ENCODE assay signal across 21 mouse cellular contexts in the genomic region with DNA sequence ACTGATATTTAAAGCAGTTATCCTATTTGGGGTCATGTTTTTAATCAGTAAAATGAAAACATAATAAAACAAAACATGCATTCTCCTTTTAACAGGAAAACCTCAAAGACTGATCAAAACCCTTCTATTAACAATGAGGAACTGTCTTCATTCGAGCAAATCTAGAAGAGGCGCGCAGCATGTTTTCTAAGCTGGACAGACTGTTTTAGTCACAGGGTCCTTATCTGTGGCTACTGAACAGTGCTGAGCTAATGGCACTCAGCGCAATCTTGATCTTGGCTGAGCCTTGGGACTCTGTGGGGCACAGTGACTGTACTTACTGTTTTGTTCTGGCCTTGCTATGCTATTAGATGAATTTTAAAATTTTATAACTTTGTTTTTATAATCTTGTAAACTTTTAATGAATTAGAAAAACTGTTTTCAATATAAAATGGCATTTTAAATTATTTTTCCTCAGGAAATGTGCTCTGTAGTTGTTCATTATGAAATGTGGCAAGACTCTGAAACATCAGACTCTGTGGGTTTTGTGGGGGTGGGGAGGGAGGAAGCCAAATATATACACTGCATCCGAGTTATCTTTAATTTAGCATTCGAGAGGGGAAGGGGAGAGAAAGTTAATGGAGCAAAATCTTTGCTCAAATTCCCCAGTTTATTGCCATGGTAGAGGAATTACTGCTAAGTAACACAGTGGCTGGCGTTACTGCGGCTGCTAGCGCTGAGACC. TPM values are rescaled to one million over a fixed set of nuclear protein-coding genes. Genes with fewer than 3 reads are reported as not detected.
DNase-seq lines count a peak whose midpoint lies in the region; ATAC-seq and TF ChIP-seq lines count a peak whose summit lies in the region.
"Had no signal": no experiment of that assay in that cellular context is flagged by ENCODE, and none has a peak within 500 bp of the region (broad histone marks: within the 10 kb centered on the region; RNA-seq: fewer than 3 reads in every experiment).

No protein-coding gene starts in this region.

- ATAC-seq in frontal cortex, adult (ENCODE audit: low TSS enrichment): 0 out of 2 replicates have a peak, but pooled peaks have one; percentile 26
- ATAC-seq in hematopoietic stem cell, adult 5-6 weeks (replicated peaks in 1 of 2; ENCODE audit: insufficient read depth in 1 of 2, low FRiP score in 2 of 2, low TSS enrichment in 1 of 2, low read depth in 1 of 2, poor library complexity in 2 of 2, severe bottlenecking in 2 of 2): peak; percentile 39 to 43; a peak in 1 of 4 replicates
- ATAC-seq: forebrain, embryonic 14.5 days; intestine, postnatal 0 days had no signal

- H3K4me3 ChIP-seq in left cerebral cortex, adult 2 months: no peak overlapping the region
- peak overlapping the region; percentile 53 for H3K4me3 ChIP-seq in megakaryocyte, embryonic 14.5 days (replicated peaks)
- H3K4me3 ChIP-seq: stomach, embryonic 15.5 days had no signal

- no peak for TF ChIP-seq CTCF in left cerebral cortex, adult 2 months (IDR thresholded peaks at IDR 0.05)

- no peaks in the 10 kb centered on the region for H3K27me3 ChIP-seq in megakaryocyte, embryonic 14.5 days (replicated peaks)
- H3K27me3 ChIP-seq: stomach, embryonic 15.5 days had no signal

- H3K9me3 ChIP-seq in megakaryocyte, embryonic 14.5 days: no peaks in the 10 kb centered on the region
- H3K9me3 ChIP-seq: stomach, embryonic 15.5 days had no signal

- DNase-seq in frontal cortex, postnatal 25 days (ENCODE audit: low spot score in 2 of 2): no peak
- DNase-seq in left cerebral cortex, adult 2 months (ENCODE audit: extremely low spot score in 1 of 2, low spot score in 2 of 2): no peak
- no peak for DNase-seq in left cerebral cortex, postnatal 10 days (ENCODE audit: extremely low spot score in 1 of 2, low spot score in 2 of 2)
- no peak for DNase-seq in retina, postnatal 1 day
- no peak for DNase-seq in layer of hippocampus, adult 9-11 months
- DNase-seq: adrenal gland, adult 8-10 months; cerebellum, postnatal 25 days; gastrocnemius, postnatal 10 days; kidney, postnatal 25 days; lung, postnatal 14 days; midbrain, embryonic 14.5 days; right cerebral cortex, postnatal 4 days; thymus, postnatal 36 days had no signal

- peaks cover 74% of the 10 kb centered on the region for H3K36me3 ChIP-seq in megakaryocyte, embryonic 14.5 days (replicated peaks; ENCODE audit: low read length)

- intact Hi-C loops in left cerebral cortex, adult 2 months (cut with DNase I): no loop called here
- intact Hi-C loops in left cerebral cortex, postnatal 10 days (cut with DNase I): no loop called here

- peaks cover 45% of the 10 kb centered on the region for H3K4me1 ChIP-seq in megakaryocyte, embryonic 14.5 days
- H3K4me1 ChIP-seq: stomach, embryonic 15.5 days had no signal

- peak overlapping the region; percentile 48; the same call in 1 of the 2 replicates for H3K27ac ChIP-seq in left cerebral cortex, adult 2 months
- H3K27ac ChIP-seq: hindbrain, embryonic 14.5 days; stomach, embryonic 15.5 days had no signal

RNA-seq across cellular contexts. Expression of gene Samd13, which starts 49.7 kb away (rescaled TPM):
- under 1 TPM; 0.28 to 0.45 TPM for total RNA-seq in left cerebral cortex, adult 2 months (2021)
- total RNA-seq in left cerebral cortex, postnatal 10 days (2021): 1 to 10 TPM in 1 of 2 experiments, under 1 TPM in 1; 0.43 to 1.3 TPM
- 3.2 and 5.0 TPM in 2 replicates for total RNA-seq in hematopoietic stem cell, adult 5-6 weeks (2017)
- not detected in 2 replicates for polyA plus RNA-seq in megakaryocyte, embryonic 14.5 days (2012; ENCODE audit: insufficient read depth, low replicate concordance)
- total RNA-seq: layer of hippocampus, postnatal 25 days had no signal
- polyA plus RNA-seq: midbrain, embryonic 14.5 days had no signal
